Mouse (Mus musculus): ENCODE data around the gene Wdr20rt. TPM values are rescaled to one million over a fixed set of nuclear protein-coding genes. Genes with fewer than 3 reads are reported as not detected.
A peak's percentile ranks its signal among the peaks of the same experiment; 100 is the strongest.

Gene Wdr20rt
- total and polyA plus RNA-seq, 3 experiments: not detected

GRCm38 (mm10) chr12:65189213-65189612 lies 36.1 kb upstream of the Wdr20rt start:
- in situ Hi-C loops (cut with MboI; ENCODE audit: low pct_ligation_motif_present, low pct_unique_long_range_greater_than_20kb, low sequenced_read_pairs): no loop called here
- Histone ChIP-seq H3K27me3 (replicated peaks) (no peaks in the 10 kb centered on the region), H3K79me2 (replicated peaks; ENCODE audit: control insufficient read depth, extremely low read depth, insufficient read depth, poor library complexity, severe bottlenecking) (no peaks in the 10 kb centered on the region), H3K9me3 (replicated peaks; ENCODE audit: low read length) (no peaks in the 10 kb centered on the region), H3K4me2 (ENCODE audit: insufficient read depth, low read depth, poor library complexity, severe bottlenecking) (no peak overlapping the region), H3K4me3 (replicated peaks in 1 of 3; ENCODE audit: low read depth in 2 of 3, low read length in 2 of 3, poor library complexity in 1 of 3) (no peak overlapping the region), H3K36me3 (replicated peaks in 1 of 2; ENCODE audit: control insufficient read depth in 1 of 2, insufficient read depth in 1 of 2, low read length in 1 of 2) (no peaks in the 10 kb centered on the region), H3K9ac (ENCODE audit: insufficient read depth, low read depth) (no peak overlapping the region), H3K27ac (ENCODE audit: insufficient read depth, low read depth) (no peak overlapping the region), H3K4me1 (ENCODE audit: control insufficient read depth in 1 of 2, insufficient read depth in 2 of 2) (peaks cover 0 to 6% of the 10 kb centered on the region in 2 experiments; a peak in 2 of 4 replicates)
- TF ChIP-seq POLR2A (IDR thresholded peaks at IDR 0.05; ENCODE audit: low read depth, low read length) (no peak), E2F4 (IDR thresholded peaks at IDR 0.05; ENCODE audit: insufficient replicate concordance, low read depth, low read length) (no peak), TBP (conservative IDR thresholded peaks at IDR 0.05; ENCODE audit: low read depth, low read length) (no peak), BHLHE40 (IDR thresholded peaks at IDR 0.05; ENCODE audit: low read depth, low read length) (no peak), IRF4 (IDR thresholded peaks at IDR 0.05; ENCODE audit: low read depth, low read length) (no peak), ZC3H11A (IDR thresholded peaks at IDR 0.05; ENCODE audit: low read depth, low read length) (no peak), CHD2 (IDR thresholded peaks at IDR 0.05; ENCODE audit: low read length) (no peak), JUND (conservative IDR thresholded peaks at IDR 0.05; ENCODE audit: low read depth, low read length) (no peak), USF1 (IDR thresholded peaks at IDR 0.05; ENCODE audit: low read depth, low read length) (no peak), RAD21 (IDR thresholded peaks at IDR 0.05; ENCODE audit: low read depth, low read length) (no peak), MEF2A (IDR thresholded peaks at IDR 0.05; ENCODE audit: borderline replicate concordance, low read depth, low read length) (no peak), NELFE (IDR thresholded peaks at IDR 0.05; ENCODE audit: low read depth, low read length) (no peak), MAZ (IDR thresholded peaks at IDR 0.05; ENCODE audit: low read depth, low read length) (no peak), ELF1 (IDR thresholded peaks at IDR 0.05; ENCODE audit: low read depth, low read length) (no peak), ZKSCAN1 (IDR thresholded peaks at IDR 0.05; ENCODE audit: borderline replicate concordance, low read depth, low read length) (no peak), NRF1 (IDR thresholded peaks at IDR 0.05; ENCODE audit: low read depth, low read length) (no peak)
- no peak for DNase-seq (ENCODE audit: extremely low read depth)
- dilution Hi-C loops (cut with MboI; ENCODE audit: extremely low pct_ligation_motif_present, extremely low pct_unique_long_range_greater_than_20kb, low sequenced_read_pairs): no loop called here

DNA sequence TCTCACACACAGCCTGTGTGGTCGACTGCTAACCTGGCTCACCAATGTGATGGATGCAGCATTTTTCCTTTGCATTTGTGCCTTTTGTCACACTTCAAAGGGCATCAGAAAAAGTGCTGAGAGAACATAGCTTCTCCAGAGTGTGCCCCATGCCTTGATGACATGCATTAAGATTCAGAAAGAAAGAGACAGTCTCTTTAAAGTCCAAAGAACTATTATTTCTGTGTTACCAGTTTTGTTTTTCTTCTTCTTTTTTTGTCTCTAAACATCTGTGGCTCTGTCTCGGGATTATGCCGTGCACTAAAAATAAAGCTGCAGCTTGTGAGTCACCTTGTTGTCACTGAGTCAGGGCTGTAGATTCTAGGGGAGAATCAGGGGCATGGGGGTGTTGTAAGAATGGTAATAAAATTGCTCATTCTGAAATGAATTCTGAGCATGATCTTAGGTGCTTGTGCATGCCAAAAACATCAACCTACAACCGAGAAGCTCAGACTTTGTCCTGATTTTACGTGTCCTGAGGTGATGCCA lies 31.2 kb upstream of the Wdr20rt start:
- no peaks in the 10 kb centered on the region for H3K9me3 ChIP-seq (replicated peaks; ENCODE audit: low read length)
- H3K4me2 ChIP-seq (ENCODE audit: insufficient read depth, low read depth, poor library complexity, severe bottlenecking): peak overlapping the region; percentile 66
- peaks cover 0 to 10% of the 10 kb centered on the region in 2 experiments; a peak in 2 of 4 replicates for H3K4me1 ChIP-seq (ENCODE audit: control insufficient read depth in 1 of 2, insufficient read depth in 2 of 2)
- dilution Hi-C loops (cut with MboI; ENCODE audit: extremely low pct_ligation_motif_present, extremely low pct_unique_long_range_greater_than_20kb, low sequenced_read_pairs): no loop called here
- no peak for TF ChIP-seq NELFE (IDR thresholded peaks at IDR 0.05; ENCODE audit: low read depth, low read length)
- TF ChIP-seq IRF4 (IDR thresholded peaks at IDR 0.05; ENCODE audit: low read depth, low read length): peak; percentile 82
- no peak for TF ChIP-seq ELF1 (IDR thresholded peaks at IDR 0.05; ENCODE audit: low read depth, low read length)
- no peak for TF ChIP-seq E2F4 (IDR thresholded peaks at IDR 0.05; ENCODE audit: insufficient replicate concordance, low read depth, low read length)
- no peak for TF ChIP-seq MAFK (IDR thresholded peaks at IDR 0.05; ENCODE audit: insufficient replicate concordance, low read length)
- peak; percentile 46; the same call in 1 of the 2 replicates for TF ChIP-seq BHLHE40 (IDR thresholded peaks at IDR 0.05; ENCODE audit: low read depth, low read length)
- TF ChIP-seq USF2 (conservative IDR thresholded peaks at IDR 0.05; ENCODE audit: low read depth, low read length): no peak
- TF ChIP-seq JUN (IDR thresholded peaks at IDR 0.05; ENCODE audit: insufficient read depth, low read depth, low read length): peak; percentile 1; the same call in 1 of the 2 replicates
- peak; percentile 72; the same call in 1 of the 2 replicates for TF ChIP-seq MEF2A (IDR thresholded peaks at IDR 0.05; ENCODE audit: borderline replicate concordance, low read depth, low read length)
- peak; percentile 47 for TF ChIP-seq JUND (conservative IDR thresholded peaks at IDR 0.05; ENCODE audit: low read depth, low read length)
- TF ChIP-seq ZMIZ1 (IDR thresholded peaks at IDR 0.05; ENCODE audit: low read depth, low read length): no peak
- 0 out of 2 replicates have a peak, but pooled peaks have one; percentile 28 for TF ChIP-seq ETS1 (conservative IDR thresholded peaks at IDR 0.05; ENCODE audit: low read depth, low read length)
- TF ChIP-seq PAX5 (IDR thresholded peaks at IDR 0.05; ENCODE audit: low read length): no peak
- TF ChIP-seq TBP (conservative IDR thresholded peaks at IDR 0.05; ENCODE audit: low read depth, low read length): no peak
- no peak; the same call in 1 of the 2 replicates for TF ChIP-seq RCOR1 (conservative IDR thresholded peaks at IDR 0.05; ENCODE audit: low read depth, low read length)
- 0 out of 2 replicates have a peak, but pooled peaks have one; percentile 40 for TF ChIP-seq EP300 (IDR thresholded peaks at IDR 0.05; ENCODE audit: low read length)
- TF ChIP-seq TCF12 (IDR thresholded peaks at IDR 0.05; ENCODE audit: low read depth, low read length): 0 out of 2 replicates have a peak, but pooled peaks have one; percentile 7
- no peak overlapping the region for H3K27ac ChIP-seq (ENCODE audit: insufficient read depth, low read depth)
- no peak overlapping the region for H3K9ac ChIP-seq (ENCODE audit: insufficient read depth, low read depth)
- no peaks in the 10 kb centered on the region for H3K36me3 ChIP-seq (replicated peaks in 1 of 2; ENCODE audit: control insufficient read depth in 1 of 2, insufficient read depth in 1 of 2, low read length in 1 of 2)
- no peaks in the 10 kb centered on the region for H3K27me3 ChIP-seq (replicated peaks)
- peak; percentile 28 for DNase-seq (ENCODE audit: extremely low read depth)
- no peaks in the 10 kb centered on the region for H3K79me2 ChIP-seq (replicated peaks; ENCODE audit: control insufficient read depth, extremely low read depth, insufficient read depth, poor library complexity, severe bottlenecking)
- in situ Hi-C loops (cut with MboI; ENCODE audit: low pct_ligation_motif_present, low pct_unique_long_range_greater_than_20kb, low sequenced_read_pairs): no loop called here
- no peak overlapping the region for H3K4me3 ChIP-seq (replicated peaks in 1 of 3; ENCODE audit: low read depth in 2 of 3, low read length in 2 of 3, poor library complexity in 1 of 3)

Data from CH12.LX (cell line).